Mouse (Mus musculus): ENCODE measurements around the gene Trim12c. TPM values are rescaled to one million over a fixed set of nuclear protein-coding genes. Genes with fewer than 3 reads are reported as not detected.
"Not testable (repeated sequence)": the region's sequence is repeated elsewhere in the genome, so short reads cannot be mapped to it uniquely, and the experiment has no call there.

Gene Trim12c
- polyA plus RNA-seq, 1 experiment from 2014 or later = 0.71 TPM

- WGBS = 30% methylated on average over 4 of the region's 4 CpGs
- peak; percentile 61; the same call in 1 of the 2 replicates for ATAC-seq
These were observed 37.6 kb downstream of the Trim12c start, which contains the start of gene Trim12a for GRCm38 (mm10) chr7:104315369-104316080. TSS of gene Trim12a (minus strand) at chr7:104315466.

GRCm38 (mm10) chr7:104314796-104315353 lies 38.3 kb downstream of the Trim12c start:
- 14% methylated on average over 15 of the region's 15 CpGs for WGBS
- Histone ChIP-seq H3K9me3 (replicated peaks) (no peaks in the 10 kb centered on the region), H3K4me3 (peak overlapping the region; percentile 22), H3K27me3 (no peaks in the 10 kb centered on the region), H3K9ac (no peak overlapping the region), H3K4me1 (no peaks in the 10 kb centered on the region), H3K4me2 (peak overlapping the region; percentile 40), H3K27ac (no peak overlapping the region), H3K36me3 (ENCODE audit: poor library complexity, severe bottlenecking) (no peaks in the 10 kb centered on the region)
- ATAC-seq = no peak

More at GRCm38 (mm10) chr7:104315369-104316080, 37.6 kb downstream of the Trim12c start, which contains the start of gene Trim12a:
- not testable (repeated sequence) for H3K9me3 ChIP-seq (replicated peaks); H3K9ac ChIP-seq; H3K27ac ChIP-seq; H3K27me3 ChIP-seq; H3K4me1 ChIP-seq; H3K36me3 ChIP-seq (ENCODE audit: poor library complexity, severe bottlenecking)
- peak within 1 kb of the TSS; percentile 40 for H3K4me2 ChIP-seq
- H3K4me3 ChIP-seq = peak within 1 kb of the TSS; percentile 22

DNA sequence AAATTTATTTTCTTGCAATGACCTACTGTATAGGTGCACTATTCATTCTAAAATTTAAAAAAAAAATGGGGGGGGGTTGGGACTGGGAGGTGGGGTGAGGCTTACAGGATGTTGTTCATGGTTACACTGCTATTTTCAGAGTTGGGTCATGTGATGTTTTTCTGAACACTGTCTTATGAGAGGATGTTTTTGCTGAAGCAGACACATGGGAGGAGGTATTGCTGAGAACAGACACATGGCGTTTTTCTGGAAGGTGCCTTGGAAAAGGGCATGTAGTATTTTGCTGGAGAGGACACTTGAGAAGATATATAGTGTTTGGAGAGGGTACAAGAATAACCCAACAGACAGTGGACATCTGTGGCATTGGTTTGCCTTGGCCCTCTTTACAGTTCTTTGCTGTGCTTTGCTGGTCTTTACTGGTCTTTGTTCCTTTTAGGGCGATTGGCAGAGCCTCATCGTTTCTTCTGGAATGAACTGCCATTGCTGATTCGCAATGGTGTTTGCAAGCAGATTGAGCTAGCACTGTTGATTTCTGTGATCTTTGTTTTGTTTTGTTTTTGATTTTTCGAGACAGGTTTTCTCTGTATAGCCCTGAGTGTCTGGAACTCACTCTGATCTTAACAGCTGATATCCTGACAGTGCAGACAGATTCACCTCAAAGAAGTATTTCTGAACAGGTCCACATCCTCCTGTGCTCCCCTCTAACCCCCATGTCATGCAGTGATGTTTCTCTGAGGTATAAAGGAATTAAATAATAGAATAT lies 61.3 kb downstream of the Trim12c start:
- Histone ChIP-seq H3K4me1 (no peaks in the 10 kb centered on the region), H3K9ac (no peak overlapping the region), H3K27ac (no peak overlapping the region), H3K9me3 (replicated peaks) (no peaks in the 10 kb centered on the region), H3K4me2 (no peak overlapping the region), H3K4me3 (no peak overlapping the region), H3K27me3 (no peaks in the 10 kb centered on the region), H3K36me3 (ENCODE audit: poor library complexity, severe bottlenecking) (no peaks in the 10 kb centered on the region)
- ATAC-seq = no peak
- 83% methylated on average over 5 of the region's 5 CpGs for WGBS

GRCm38 (mm10) chr7:104290641-104291040 lies 62.5 kb downstream of the Trim12c start:
- 91% methylated on average over 1 of the region's 1 CpGs for WGBS
- no peak for ATAC-seq
- Histone ChIP-seq H3K4me3 (no peak overlapping the region), H3K9ac (no peak overlapping the region), H3K4me2 (no peak overlapping the region), H3K9me3 (replicated peaks) (no peaks in the 10 kb centered on the region), H3K4me1 (no peaks in the 10 kb centered on the region), H3K36me3 (ENCODE audit: poor library complexity, severe bottlenecking) (no peaks in the 10 kb centered on the region), H3K27me3 (no peaks in the 10 kb centered on the region), H3K27ac (no peak overlapping the region)

Other genes starting within 250 kb of the Trim12c start
- gene Olfr646, start 248.5 kb downstream of the Trim12c start, polyA plus RNA-seq (2015; fragmentation: Nextera tagmentation; extraction: Ambion mirVana) = not detected in 2 replicates
- not detected in 2 replicates for gene Ubqln5, start 223.5 kb downstream of the Trim12c start, polyA plus RNA-seq (2015; fragmentation: Nextera tagmentation; extraction: Ambion mirVana)
- gene Olfr643, start 216.0 kb downstream of the Trim12c start, polyA plus RNA-seq (2015; fragmentation: Nextera tagmentation; extraction: Ambion mirVana) = not detected in 2 replicates
- not detected in 2 replicates for gene Ubqln3, start 210.1 kb downstream of the Trim12c start, polyA plus RNA-seq (2015; fragmentation: Nextera tagmentation; extraction: Ambion mirVana)
- not detected in 2 replicates for gene Ubqlnl, start 202.8 kb downstream of the Trim12c start, polyA plus RNA-seq (2015; fragmentation: Nextera tagmentation; extraction: Ambion mirVana)
- gene Olfm5, start 188.5 kb downstream of the Trim12c start, polyA plus RNA-seq (2015; fragmentation: Nextera tagmentation; extraction: Ambion mirVana) = not detected in 2 replicates
- gene Olfr648, start 170.0 kb downstream of the Trim12c start, polyA plus RNA-seq (2015; fragmentation: Nextera tagmentation; extraction: Ambion mirVana) = 0.23 and 0.45 TPM in 2 replicates
- gene Olfr649, start 157.4 kb downstream of the Trim12c start, polyA plus RNA-seq (2015; fragmentation: Nextera tagmentation; extraction: Ambion mirVana) = not detected in 2 replicates
- gene Trim6, start 134.6 kb downstream of the Trim12c start, polyA plus RNA-seq (2015; fragmentation: Nextera tagmentation; extraction: Ambion mirVana) = 0.30 and 0.33 TPM in 2 replicates
- gene Trim34a, start 108.9 kb downstream of the Trim12c start, polyA plus RNA-seq (2015; fragmentation: Nextera tagmentation; extraction: Ambion mirVana) = 0.42 and 0.43 TPM in 2 replicates
- 0.17 TPM in 1 of 2 replicates, not detected in the other for gene Trim5, start 65.3 kb downstream of the Trim12c start, polyA plus RNA-seq (2015; fragmentation: Nextera tagmentation; extraction: Ambion mirVana)
- 1.1 and 1.2 TPM in 2 replicates for gene Trim12a, start 37.9 kb downstream of the Trim12c start, polyA plus RNA-seq (2015; fragmentation: Nextera tagmentation; extraction: Ambion mirVana)
- not detected in 2 replicates for gene Trim34b, start 23.9 kb downstream of the Trim12c start, polyA plus RNA-seq (2015; fragmentation: Nextera tagmentation; extraction: Ambion mirVana)
- not detected in 2 replicates for gene Trim30b, start 16.5 kb upstream of the Trim12c start, polyA plus RNA-seq (2015; fragmentation: Nextera tagmentation; extraction: Ambion mirVana)
- gene Trim30c, start 47.5 kb upstream of the Trim12c start, polyA plus RNA-seq (2015; fragmentation: Nextera tagmentation; extraction: Ambion mirVana) = not detected in 2 replicates
- gene Trim30a, start 111.8 kb upstream of the Trim12c start, polyA plus RNA-seq (2015; fragmentation: Nextera tagmentation; extraction: Ambion mirVana) = 0.45 and 0.78 TPM in 2 replicates
- 0.09 TPM in 1 of 2 replicates, not detected in the other for gene Trim30d, start 154.5 kb upstream of the Trim12c start, polyA plus RNA-seq (2015; fragmentation: Nextera tagmentation; extraction: Ambion mirVana)
- not detected in 2 replicates for gene Olfr651, start 196.8 kb upstream of the Trim12c start, polyA plus RNA-seq (2015; fragmentation: Nextera tagmentation; extraction: Ambion mirVana)
- gene Olfr652, start 207.5 kb upstream of the Trim12c start, polyA plus RNA-seq (2015; fragmentation: Nextera tagmentation; extraction: Ambion mirVana) = 0.03 TPM in 1 of 2 replicates, not detected in the other
- not detected in 2 replicates for gene Olfr653, start 224.0 kb upstream of the Trim12c start, polyA plus RNA-seq (2015; fragmentation: Nextera tagmentation; extraction: Ambion mirVana)
- not detected in 2 replicates for gene Olfr654, start 233.7 kb upstream of the Trim12c start, polyA plus RNA-seq (2015; fragmentation: Nextera tagmentation; extraction: Ambion mirVana)
- not detected in 2 replicates for gene Olfr655, start 248.4 kb upstream of the Trim12c start, polyA plus RNA-seq (2015; fragmentation: Nextera tagmentation; extraction: Ambion mirVana)

All from forebrain, embryonic 13.5 days (tissue).